Mouse (Mus musculus) heart, adult 2 months (tissue): ENCODE data around the gene Gm5485.

Experiments used
- CTCF ChIP-seq: fragments of 200-600 bp; IDR thresholded peaks from 2 replicates; pipeline ENCODE4 v1.8.1; 2022; ENCODE audit warnings: antibody characterized with exemption, mild to moderate bottlenecking, moderate library complexity
- EP300 ChIP-seq: fragments of 200-500 bp; IDR thresholded peaks from 2 replicates; pipeline ENCODE4 v1.6.1; 2011; ENCODE audit warnings: low read depth, low read length, control low read depth; ENCODE audit not compliant: insufficient read depth
- POLR2A ChIP-seq: fragments of 200-500 bp; IDR thresholded peaks from 2 replicates; pipeline ENCODE4 v1.6.1; 2011; ENCODE audit warnings: mild to moderate bottlenecking, low read depth, low read length, control low read depth; ENCODE audit not compliant: insufficient read depth

DNA sequence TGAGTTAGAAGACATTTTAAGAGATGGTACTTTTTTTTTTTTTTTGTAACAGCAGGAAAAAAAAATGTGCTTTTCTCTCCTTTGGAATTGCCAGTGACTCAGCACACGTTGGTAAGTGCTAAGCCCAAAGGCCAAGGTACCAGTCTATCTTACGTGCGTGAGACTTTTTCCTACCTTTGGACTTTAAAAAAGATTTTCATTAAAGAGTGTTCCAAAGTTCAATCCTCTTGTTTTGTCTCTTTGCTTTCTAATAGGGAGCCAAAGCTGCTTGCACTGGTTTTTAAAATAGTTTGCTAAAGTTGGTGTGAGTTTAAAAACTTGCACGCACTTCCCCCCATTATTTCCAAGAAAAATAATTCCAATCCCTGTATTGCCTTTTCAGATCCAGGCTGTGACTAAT is 11.9 kb upstream of the Gm5485 start:
- TF ChIP-seq EP300 (no peak), CTCF (no peak), POLR2A (no peak)
